Mouse (Mus musculus) lung, postnatal 0 days (tissue): ENCODE results near the gene Foxa2.

Experiments used
- CTCF ChIP-seq: IDR thresholded peaks from 2 replicates; pipeline ENCODE4 v1.5.1; 2016; ENCODE audit warnings: antibody characterized with exemption, mild to moderate bottlenecking
- EP300 ChIP-seq: IDR thresholded peaks from 2 replicates; pipeline ENCODE4 v1.6.1; 2016; ENCODE audit warnings: antibody characterized with exemption, mild to moderate bottlenecking, control low read depth

DNA sequence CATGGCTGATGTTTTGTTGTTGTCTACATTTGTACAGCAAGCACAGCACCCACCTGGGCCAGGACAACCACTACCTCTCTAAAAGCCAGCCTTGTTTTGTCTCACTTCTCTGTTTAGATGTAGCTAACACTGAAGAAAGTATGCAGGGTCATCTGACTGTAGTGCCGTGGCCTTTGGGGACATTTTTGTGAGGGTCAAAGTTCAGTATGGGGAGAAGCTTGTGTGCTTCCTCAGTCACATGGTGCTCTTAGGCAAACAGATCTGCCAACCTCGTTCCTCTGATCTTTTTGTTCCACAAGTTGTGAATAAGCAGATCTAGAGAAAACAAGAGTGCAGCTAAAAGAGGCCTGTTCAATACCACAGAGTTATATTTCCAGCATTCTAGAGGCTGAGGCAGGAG, 21.3 kb downstream of the Foxa2 start:
- TF ChIP-seq CTCF, result no peak
- no peak for TF ChIP-seq EP300
